In the genomic region with DNA sequence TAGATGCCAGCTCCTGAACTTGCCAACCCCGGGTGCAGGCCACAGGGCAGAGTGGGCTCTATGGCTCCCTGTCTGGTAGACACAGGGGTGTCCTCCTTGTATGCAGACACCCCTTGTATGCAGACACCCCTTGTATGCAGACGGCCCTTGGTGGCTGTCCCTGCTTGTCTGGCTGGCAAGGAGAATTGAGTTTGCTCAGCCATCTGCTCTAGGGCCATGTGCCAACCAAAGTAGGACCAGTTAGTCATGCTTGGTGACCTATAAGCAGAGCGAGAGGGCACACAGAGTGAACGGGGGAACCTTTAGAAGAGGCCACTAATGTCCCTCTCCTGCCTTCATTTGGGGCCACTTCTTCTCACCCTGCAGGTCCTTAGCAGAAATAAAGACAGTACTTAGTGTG, we compare ENCODE assay signal across 15 mouse cellular contexts.
DNase-seq lines count a peak whose midpoint lies in the region; ATAC-seq lines count a peak whose summit lies in the region.
"Had no signal": no experiment of that assay in that cellular context is flagged by ENCODE, and none has a peak within 500 bp of the region (broad histone marks: within the 10 kb centered on the region; RNA-seq: fewer than 3 reads in every experiment).

No protein-coding gene starts in this region.

- no peaks in the 10 kb centered on the region for H3K9me3 ChIP-seq in heart, embryonic 11.5 days (replicated peaks; ENCODE audit: control insufficient read depth, low read length)
- H3K9me3 ChIP-seq: G1E; heart, embryonic 10.5 days; intestine, embryonic 15.5 days; limb, embryonic 15.5 days had no signal

- H3K4me3 ChIP-seq in heart, embryonic 11.5 days (ENCODE audit: low read depth, low read length): no peak overlapping the region
- H3K4me3 ChIP-seq: heart, embryonic 10.5 days; intestine, embryonic 15.5 days; limb, embryonic 15.5 days had no signal

- ATAC-seq in heart, embryonic 11.5 days (replicated peaks; ENCODE audit: insufficient number of reproducible peaks, low FRiP score, low TSS enrichment): no peak
- no peak for ATAC-seq in megakaryocyte-erythroid progenitor cell, adult 5-6 weeks (replicated peaks; ENCODE audit: low FRiP score, low TSS enrichment, poor library complexity, severe bottlenecking)

- H3K4me1 ChIP-seq in heart, embryonic 11.5 days (ENCODE audit: control insufficient read depth, insufficient read depth, low read length): peaks cover 8% of the 10 kb centered on the region

- no peak overlapping the region for H3K27ac ChIP-seq in heart, embryonic 11.5 days (ENCODE audit: low read depth, low read length)
- H3K27ac ChIP-seq: heart, embryonic 10.5 days; intestine, embryonic 15.5 days; limb, embryonic 15.5 days had no signal

- H3K4me2 ChIP-seq in heart, embryonic 11.5 days: no peak overlapping the region
- H3K4me2 ChIP-seq: intestine, embryonic 15.5 days; limb, embryonic 15.5 days had no signal

- H3K9ac ChIP-seq in heart, embryonic 11.5 days (ENCODE audit: low read depth, low read length): no peak overlapping the region
- H3K9ac ChIP-seq: intestine, embryonic 15.5 days; limb, embryonic 15.5 days had no signal

- 72% methylated on average over 4 of the region's 4 CpGs for WGBS in heart, embryonic 11.5 days (ENCODE audit: insufficient replicate concordance)

- DNase-seq in heart, adult 18-20 months: peak; percentile 18 to 30
- DNase-seq in Muller cell, postnatal 12 days (ENCODE audit: inconsistent ontology term): peak; percentile 22
- peak; percentile 68 for DNase-seq in adrenal gland, postnatal 14 days
- peak; percentile 72 for DNase-seq in cerebellum, adult 8-10 months
- DNase-seq in right cerebral cortex, postnatal 4 days: no peak
- DNase-seq in spleen, adult 18-20 months: no peak
- DNase-seq: heart, postnatal 4 days; lung, adult 2 months; right cerebral cortex, postnatal 14 days had no signal

- H3K36me3 ChIP-seq in heart, embryonic 11.5 days (ENCODE audit: control insufficient read depth, insufficient read depth, low read length): no peaks in the 10 kb centered on the region
- H3K36me3 ChIP-seq: G1E; heart, embryonic 10.5 days; intestine, embryonic 15.5 days; limb, embryonic 15.5 days had no signal

- H3K27me3 ChIP-seq in heart, embryonic 11.5 days (ENCODE audit: control insufficient read depth, insufficient read depth, low read length): no peaks in the 10 kb centered on the region
- H3K27me3 ChIP-seq: intestine, embryonic 15.5 days had no signal

Comparison
In these comparisons a context has a peak if more than half of its experiments do, and no peak if none do; other contexts are left out.
1. DNase-seq: peak in heart, adult 18-20 months (2 of 2), Muller cell, postnatal 12 days (single experiment), adrenal gland, postnatal 14 days (single experiment) and cerebellum, adult 8-10 months (single experiment); none in right cerebral cortex, postnatal 4 days (single experiment) and spleen, adult 18-20 months (0 of 2).